Mouse (Mus musculus): ENCODE measurements around the gene Chst14. TPM values are rescaled to one million over a fixed set of nuclear protein-coding genes. Genes with fewer than 3 reads are reported as not detected.

Chst14 gene
- total and polyA plus RNA-seq, 3 experiments = 4.7 to 8.4 (median 5.1) TPM

GRCm38 (mm10) chr2:118912706-118913105 is 13.6 kb upstream of the Chst14 start:
- dilution Hi-C loops (cut with MboI; ENCODE audit: extremely low pct_ligation_motif_present, extremely low pct_unique_long_range_greater_than_20kb, low sequenced_read_pairs) = no loop called here
- H3K36me3 ChIP-seq (replicated peaks in 1 of 2; ENCODE audit: control insufficient read depth in 1 of 2, insufficient read depth in 1 of 2, low read length in 1 of 2) = peaks cover 15 to 51% of the 10 kb centered on the region in 2 experiments
- H3K9ac ChIP-seq (ENCODE audit: insufficient read depth, low read depth) = no peak overlapping the region
- no peaks in the 10 kb centered on the region for H3K27me3 ChIP-seq (replicated peaks)
- no peaks in the 10 kb centered on the region for H3K9me3 ChIP-seq (replicated peaks; ENCODE audit: low read length)
- no peak for DNase-seq (ENCODE audit: extremely low read depth)
- no peak overlapping the region for H3K4me2 ChIP-seq (ENCODE audit: insufficient read depth, low read depth, poor library complexity, severe bottlenecking)
- no peak for TF ChIP-seq BHLHE40 (IDR thresholded peaks at IDR 0.05; ENCODE audit: low read depth, low read length)
- TF ChIP-seq ETS1 (conservative IDR thresholded peaks at IDR 0.05; ENCODE audit: low read depth, low read length) = no peak
- TF ChIP-seq CHD1 (IDR thresholded peaks at IDR 0.05; ENCODE audit: low read depth, low read length) = no peak
- TF ChIP-seq IRF4 (IDR thresholded peaks at IDR 0.05; ENCODE audit: low read depth, low read length) = no peak
- TF ChIP-seq UBTF (IDR thresholded peaks at IDR 0.05; ENCODE audit: low read depth, low read length) = no peak
- no peak for TF ChIP-seq ZKSCAN1 (IDR thresholded peaks at IDR 0.05; ENCODE audit: borderline replicate concordance, low read depth, low read length)
- no peak for TF ChIP-seq MYC (IDR thresholded peaks at IDR 0.05; ENCODE audit: low read depth, low read length)
- TF ChIP-seq EP300 (IDR thresholded peaks at IDR 0.05; ENCODE audit: low read length) = no peak
- TF ChIP-seq KAT2A (IDR thresholded peaks at IDR 0.05; ENCODE audit: insufficient replicate concordance, low read length) = no peak
- no peak overlapping the region for H3K27ac ChIP-seq (ENCODE audit: insufficient read depth, low read depth)
- peaks cover 99% of the 10 kb centered on the region for H3K79me2 ChIP-seq (replicated peaks; ENCODE audit: control insufficient read depth, extremely low read depth, insufficient read depth, poor library complexity, severe bottlenecking)
- in situ Hi-C loops (cut with MboI; ENCODE audit: low pct_ligation_motif_present, low pct_unique_long_range_greater_than_20kb, low sequenced_read_pairs) = loop anchor here (5.0 kb wide), 1 partner anchor 65 kb away; no protein-coding TSS in a partner anchor
- peaks cover 76 to 98% of the 10 kb centered on the region in 2 experiments for H3K4me1 ChIP-seq (ENCODE audit: control insufficient read depth in 1 of 2, insufficient read depth in 2 of 2)
- H3K4me3 ChIP-seq (replicated peaks in 1 of 3; ENCODE audit: low read depth in 2 of 3, low read length in 2 of 3, poor library complexity in 1 of 3) = no peak overlapping the region

GRCm38 (mm10) chr2:118913551-118914276 is 12.6 kb upstream of the Chst14 start:
- Histone ChIP-seq H3K4me3 (replicated peaks in 1 of 3; ENCODE audit: low read depth in 2 of 3, low read length in 2 of 3, poor library complexity in 1 of 3) (no peak overlapping the region), H3K9me3 (replicated peaks; ENCODE audit: low read length) (no peaks in the 10 kb centered on the region), H3K9ac (ENCODE audit: insufficient read depth, low read depth) (no peak overlapping the region), H3K4me1 (ENCODE audit: control insufficient read depth in 1 of 2, insufficient read depth in 2 of 2) (peaks cover 76 to 99% of the 10 kb centered on the region in 2 experiments), H3K27me3 (replicated peaks) (no peaks in the 10 kb centered on the region), H3K4me2 (ENCODE audit: insufficient read depth, low read depth, poor library complexity, severe bottlenecking) (no peak overlapping the region), H3K27ac (ENCODE audit: insufficient read depth, low read depth) (no peak overlapping the region), H3K36me3 (replicated peaks in 1 of 2; ENCODE audit: control insufficient read depth in 1 of 2, insufficient read depth in 1 of 2, low read length in 1 of 2) (peaks cover 19 to 56% of the 10 kb centered on the region in 2 experiments), H3K79me2 (replicated peaks; ENCODE audit: control insufficient read depth, extremely low read depth, insufficient read depth, poor library complexity, severe bottlenecking) (peaks cover 98% of the 10 kb centered on the region)
- in situ Hi-C loops (cut with MboI; ENCODE audit: low pct_ligation_motif_present, low pct_unique_long_range_greater_than_20kb, low sequenced_read_pairs) = loop anchor here (5.0 kb wide), 1 partner anchor 64 kb away; no protein-coding TSS in a partner anchor
- dilution Hi-C loops (cut with MboI; ENCODE audit: extremely low pct_ligation_motif_present, extremely low pct_unique_long_range_greater_than_20kb, low sequenced_read_pairs) = no loop called here
- no peak for TF ChIP-seq USF1 (IDR thresholded peaks at IDR 0.05; ENCODE audit: low read depth, low read length)
- no peak for TF ChIP-seq JUND (conservative IDR thresholded peaks at IDR 0.05; ENCODE audit: low read depth, low read length)
- TF ChIP-seq TBP (conservative IDR thresholded peaks at IDR 0.05; ENCODE audit: low read depth, low read length) = no peak
- TF ChIP-seq SIN3A (IDR thresholded peaks at IDR 0.05; ENCODE audit: low read length) = no peak
- TF ChIP-seq JUN (IDR thresholded peaks at IDR 0.05; ENCODE audit: insufficient read depth, low read depth, low read length) = no peak
- no peak for TF ChIP-seq EP300 (IDR thresholded peaks at IDR 0.05; ENCODE audit: low read length)
- TF ChIP-seq ZMIZ1 (IDR thresholded peaks at IDR 0.05; ENCODE audit: low read depth, low read length) = no peak
- TF ChIP-seq MAZ (IDR thresholded peaks at IDR 0.05; ENCODE audit: low read depth, low read length) = no peak
- no peak for TF ChIP-seq PAX5 (IDR thresholded peaks at IDR 0.05; ENCODE audit: low read length)
- no peak for TF ChIP-seq MAFK (IDR thresholded peaks at IDR 0.05; ENCODE audit: insufficient replicate concordance, low read length)
- no peak for TF ChIP-seq KAT2A (IDR thresholded peaks at IDR 0.05; ENCODE audit: insufficient replicate concordance, low read length)
- no peak for DNase-seq (ENCODE audit: extremely low read depth)

All from CH12.LX (cell line).